Mouse (Mus musculus): ENCODE results near the gene Aptx. TPM values are rescaled to one million over a fixed set of nuclear protein-coding genes. Genes with fewer than 3 reads are reported as not detected.
A peak's percentile ranks its signal among the peaks of the same experiment; 100 is the strongest.

The Aptx gene
- polyA plus RNA-seq, 1 experiment from 2014 or later = 42.1 TPM

DNA sequence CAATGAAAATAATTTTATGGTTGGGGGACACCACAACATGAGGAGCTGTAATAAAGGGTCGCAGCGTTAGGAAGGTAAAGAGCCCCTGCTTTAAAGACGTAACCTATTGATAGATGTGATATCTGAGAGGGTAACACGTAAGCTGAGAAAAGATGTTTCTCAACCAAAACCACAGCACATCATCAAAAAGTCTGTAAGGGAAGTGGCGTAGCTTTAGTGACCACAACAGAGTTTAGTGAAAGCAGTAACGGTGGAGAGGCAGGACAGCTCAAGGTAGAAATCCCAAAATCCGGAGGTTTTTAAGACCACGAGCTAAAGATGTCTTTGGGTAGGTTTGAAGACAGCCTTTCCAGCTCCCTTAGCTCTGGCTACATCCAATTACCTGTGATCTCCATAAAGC is 17.9 kb upstream of the Aptx start:
- no peaks in the 10 kb centered on the region for H3K9me3 ChIP-seq (ENCODE audit: control insufficient read depth, low read length)
- peak overlapping the region; percentile 92 for H3K4me2 ChIP-seq (replicated peaks)
- H3K9ac ChIP-seq = peak overlapping the region; percentile 98; the same call in 1 of the 2 replicates
- H3K27ac ChIP-seq = no peak overlapping the region; the same call in 1 of the 2 replicates
- DNase-seq (ENCODE audit: low spot score) = no peak
- WGBS = 95% methylated on average over 8 of the region's 8 CpGs
- no peak overlapping the region for H3K4me3 ChIP-seq (replicated peaks; ENCODE audit: low read length)
- peaks cover 19% of the 10 kb centered on the region for H3K36me3 ChIP-seq (replicated peaks; ENCODE audit: control insufficient read depth, insufficient read depth)
- peaks cover 36% of the 10 kb centered on the region for H3K4me1 ChIP-seq (replicated peaks; ENCODE audit: control insufficient read depth, insufficient read depth, low read length)
- no peak for ATAC-seq (ENCODE audit: low FRiP score)
- H3K27me3 ChIP-seq (ENCODE audit: control insufficient read depth, insufficient read depth, low read length) = no peaks in the 10 kb centered on the region

DNA sequence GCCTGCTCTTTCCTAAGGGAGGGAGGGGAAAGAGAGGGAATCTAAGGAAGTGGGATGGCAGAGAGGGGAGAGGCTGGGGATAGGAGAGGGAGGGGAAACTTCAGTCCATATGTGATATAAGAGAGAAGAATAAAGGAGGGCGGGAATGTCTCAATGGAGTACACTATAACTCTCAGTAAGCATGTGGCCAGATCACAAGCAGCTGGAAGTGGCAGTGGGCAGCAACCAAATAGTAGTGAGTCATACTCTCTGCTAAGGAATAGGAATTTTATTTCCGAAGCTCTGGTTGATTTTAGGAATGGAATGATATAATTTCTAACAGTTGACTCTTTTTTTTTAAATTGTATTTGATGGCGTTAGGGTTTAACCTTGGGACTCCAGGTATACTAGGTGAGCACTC is 14.1 kb upstream of the Aptx start:
- H3K36me3 ChIP-seq (replicated peaks; ENCODE audit: control insufficient read depth, insufficient read depth) = no peaks in the 10 kb centered on the region
- no peak overlapping the region for H3K4me3 ChIP-seq (replicated peaks; ENCODE audit: low read length)
- no peak overlapping the region for H3K9ac ChIP-seq
- no peak for DNase-seq (ENCODE audit: low spot score)
- H3K4me1 ChIP-seq (replicated peaks; ENCODE audit: control insufficient read depth, insufficient read depth, low read length) = peaks cover 11% of the 10 kb centered on the region
- no peaks in the 10 kb centered on the region for H3K27me3 ChIP-seq (ENCODE audit: control insufficient read depth, insufficient read depth, low read length)
- WGBS = 96% methylated on average over 3 of the region's 3 CpGs
- H3K27ac ChIP-seq = no peak overlapping the region
- no peak for ATAC-seq (ENCODE audit: low FRiP score)
- H3K9me3 ChIP-seq (ENCODE audit: control insufficient read depth, low read length) = no peaks in the 10 kb centered on the region
- no peak overlapping the region for H3K4me2 ChIP-seq (replicated peaks)

DNA sequence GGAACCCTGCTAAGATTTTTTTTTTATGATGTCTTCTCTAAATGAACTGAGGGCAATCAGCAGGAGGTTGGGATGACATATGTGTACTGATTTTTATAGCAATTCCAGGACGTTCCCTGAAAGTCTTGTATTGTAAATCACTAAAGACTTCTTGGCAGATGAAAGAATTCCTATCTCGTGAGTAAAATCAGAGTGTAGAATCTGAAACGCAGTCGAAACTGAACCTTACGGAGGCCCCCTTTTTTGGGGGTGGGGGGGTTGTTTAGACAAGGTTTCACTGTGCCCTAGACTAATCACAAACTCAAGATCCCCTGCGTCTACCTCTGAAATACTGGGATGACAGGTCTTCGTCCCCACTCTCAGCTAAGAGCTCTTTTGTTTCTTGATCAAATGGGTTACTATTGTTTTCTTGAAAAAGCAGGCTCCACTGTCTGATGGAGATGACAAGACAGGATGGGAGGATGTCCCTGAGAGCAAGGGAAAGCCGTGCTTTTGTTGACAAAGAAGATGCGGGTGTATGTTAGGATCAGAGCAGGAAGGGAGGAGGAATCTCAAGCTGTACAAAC is 799 bp upstream of the Aptx start:
- Histone ChIP-seq H3K27me3 (ENCODE audit: control insufficient read depth, insufficient read depth, low read length) (no peaks in the 10 kb centered on the region), H3K9me3 (ENCODE audit: control insufficient read depth, low read length) (no peaks in the 10 kb centered on the region), H3K27ac (peak overlapping the region; percentile 94), H3K4me3 (replicated peaks; ENCODE audit: low read length) (peak overlapping the region; percentile 48), H3K36me3 (replicated peaks; ENCODE audit: control insufficient read depth, insufficient read depth) (no peaks in the 10 kb centered on the region), H3K9ac (peak overlapping the region; percentile 66), H3K4me2 (replicated peaks) (peak overlapping the region; percentile 88), H3K4me1 (replicated peaks; ENCODE audit: control insufficient read depth, insufficient read depth, low read length) (peaks cover 24% of the 10 kb centered on the region)
- no peak for ATAC-seq (ENCODE audit: low FRiP score)
- DNase-seq (ENCODE audit: low spot score) = peak; percentile 40
- 23% methylated on average over 9 of the region's 9 CpGs for WGBS

GRCm38 (mm10) chr4:40701796-40702195 is 1.2 kb downstream of the Aptx start:
- Histone ChIP-seq H3K27me3 (ENCODE audit: control insufficient read depth, insufficient read depth, low read length) (no peaks in the 10 kb centered on the region), H3K4me1 (replicated peaks; ENCODE audit: control insufficient read depth, insufficient read depth, low read length) (peaks cover 24% of the 10 kb centered on the region), H3K4me2 (replicated peaks) (peak overlapping the region; percentile 88), H3K27ac (no peak overlapping the region), H3K9ac (peak overlapping the region; percentile 66), H3K9me3 (ENCODE audit: control insufficient read depth, low read length) (no peaks in the 10 kb centered on the region), H3K4me3 (replicated peaks; ENCODE audit: low read length) (peak overlapping the region; percentile 48), H3K36me3 (replicated peaks; ENCODE audit: control insufficient read depth, insufficient read depth) (0 out of 2 replicates have a peak, but pooled peaks cover under 1% of the 10 kb centered on the region)
- ATAC-seq (ENCODE audit: low FRiP score) = no peak
- no peak for DNase-seq (ENCODE audit: low spot score)
- 88% methylated on average over 3 of the region's 3 CpGs for WGBS

DNA sequence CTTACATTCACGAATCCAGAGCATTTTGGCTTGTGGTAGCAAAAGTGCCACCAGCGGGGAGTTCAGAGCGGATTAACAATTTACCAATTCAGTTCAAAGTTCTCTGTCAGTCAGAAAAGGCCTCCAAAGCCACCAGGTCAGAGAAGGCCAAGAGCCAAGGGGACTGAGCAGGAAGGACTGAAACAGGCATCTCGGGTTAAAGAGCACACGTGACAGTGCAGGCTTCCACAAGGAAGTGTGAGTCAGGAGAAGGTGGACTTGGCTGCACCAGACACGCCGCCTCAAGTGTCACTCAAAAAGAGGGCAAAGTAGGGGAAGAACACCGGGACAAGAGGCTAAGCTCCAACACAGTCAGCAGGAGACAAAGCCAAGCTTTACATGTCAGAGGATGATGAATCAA is 2.8 kb downstream of the Aptx start:
- WGBS = 86% methylated on average over 8 of the region's 8 CpGs
- H3K4me1 ChIP-seq (replicated peaks; ENCODE audit: control insufficient read depth, insufficient read depth, low read length) = peaks cover 24% of the 10 kb centered on the region
- H3K4me2 ChIP-seq (replicated peaks) = no peak overlapping the region

DNA sequence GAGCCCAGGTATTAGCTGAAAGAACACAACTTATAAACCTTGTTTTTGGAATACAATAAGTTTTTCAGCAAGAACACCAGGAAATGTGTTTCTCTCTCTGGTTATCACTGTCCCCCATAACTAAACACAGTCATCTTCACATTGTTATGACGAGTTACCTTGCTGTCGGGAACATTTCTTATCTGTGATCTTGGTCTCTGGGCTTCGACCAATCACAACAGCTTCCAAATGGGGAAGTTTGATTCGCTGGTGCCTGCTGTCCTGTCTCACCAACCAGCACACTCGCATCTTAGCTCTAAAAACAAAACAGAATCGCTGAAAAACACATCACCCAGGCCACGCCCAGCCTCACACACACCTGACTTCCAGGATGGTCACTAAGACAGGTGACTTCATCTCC is 5.9 kb downstream of the Aptx start:
- H3K27ac ChIP-seq = no peak overlapping the region
- 88% methylated on average over 7 of the region's 7 CpGs for WGBS
- H3K9me3 ChIP-seq (ENCODE audit: control insufficient read depth, low read length) = no peaks in the 10 kb centered on the region
- H3K27me3 ChIP-seq (ENCODE audit: control insufficient read depth, insufficient read depth, low read length) = no peaks in the 10 kb centered on the region
- no peak overlapping the region for H3K4me2 ChIP-seq (replicated peaks)
- ATAC-seq (ENCODE audit: low FRiP score) = no peak
- no peak overlapping the region for H3K9ac ChIP-seq
- H3K4me1 ChIP-seq (replicated peaks; ENCODE audit: control insufficient read depth, insufficient read depth, low read length) = peaks cover 13% of the 10 kb centered on the region
- DNase-seq (ENCODE audit: low spot score) = no peak
- no peak overlapping the region for H3K4me3 ChIP-seq (replicated peaks; ENCODE audit: low read length)
- peaks cover 45% of the 10 kb centered on the region for H3K36me3 ChIP-seq (replicated peaks; ENCODE audit: control insufficient read depth, insufficient read depth)

More for the DNA sequence above, 2.8 kb downstream of the Aptx start:
- Histone ChIP-seq H3K27me3 (ENCODE audit: control insufficient read depth, insufficient read depth, low read length) (no peaks in the 10 kb centered on the region), H3K4me3 (replicated peaks; ENCODE audit: low read length) (no peak overlapping the region), H3K27ac (no peak overlapping the region), H3K9me3 (ENCODE audit: control insufficient read depth, low read length) (no peaks in the 10 kb centered on the region), H3K9ac (no peak overlapping the region), H3K36me3 (replicated peaks; ENCODE audit: control insufficient read depth, insufficient read depth) (peaks cover 15% of the 10 kb centered on the region)
- DNase-seq (ENCODE audit: low spot score) = no peak
- no peak for ATAC-seq (ENCODE audit: low FRiP score)

DNA sequence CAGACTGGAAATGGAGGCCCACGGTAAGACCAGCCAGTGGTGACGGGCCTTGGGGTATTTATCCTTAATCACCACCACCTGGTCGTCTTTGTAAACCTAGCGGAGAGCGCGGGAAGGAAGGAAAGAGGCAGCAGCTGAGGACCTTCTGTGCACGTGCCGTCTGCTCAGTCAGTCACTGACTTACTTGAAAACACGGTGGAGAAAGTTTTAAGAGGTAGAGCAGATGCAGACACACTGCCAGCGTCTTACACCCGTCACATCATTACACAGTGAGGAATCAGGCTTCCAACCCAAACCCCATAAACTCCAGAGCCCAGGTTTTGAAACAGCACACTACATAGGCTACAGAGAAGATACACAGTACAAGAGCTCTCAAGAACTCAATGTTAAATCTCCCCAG is 11.9 kb downstream of the Aptx start:
- no peak overlapping the region for H3K4me2 ChIP-seq (replicated peaks)
- H3K4me3 ChIP-seq (replicated peaks; ENCODE audit: low read length) = no peak overlapping the region
- no peaks in the 10 kb centered on the region for H3K9me3 ChIP-seq (ENCODE audit: control insufficient read depth, low read length)
- no peaks in the 10 kb centered on the region for H3K4me1 ChIP-seq (replicated peaks; ENCODE audit: control insufficient read depth, insufficient read depth, low read length)
- H3K27ac ChIP-seq = no peak overlapping the region
- no peak overlapping the region for H3K9ac ChIP-seq
- DNase-seq (ENCODE audit: low spot score) (no peak), ATAC-seq (ENCODE audit: low FRiP score) (no peak)
- peaks cover 85% of the 10 kb centered on the region for H3K36me3 ChIP-seq (replicated peaks; ENCODE audit: control insufficient read depth, insufficient read depth)
- no peaks in the 10 kb centered on the region for H3K27me3 ChIP-seq (ENCODE audit: control insufficient read depth, insufficient read depth, low read length)
- whole genome bisulfite sequencing = 90% methylated on average over 11 of the region's 11 CpGs

GRCm38 (mm10) chr4:40683306-40683705 is 19.7 kb downstream of the Aptx start:
- no peaks in the 10 kb centered on the region for H3K27me3 ChIP-seq (ENCODE audit: control insufficient read depth, insufficient read depth, low read length)
- no peak overlapping the region for H3K9ac ChIP-seq
- H3K27ac ChIP-seq = no peak overlapping the region
- H3K4me1 ChIP-seq (replicated peaks; ENCODE audit: control insufficient read depth, insufficient read depth, low read length) = no peaks in the 10 kb centered on the region
- H3K4me3 ChIP-seq (replicated peaks; ENCODE audit: low read length) = no peak overlapping the region
- ATAC-seq (ENCODE audit: low FRiP score) = no peak
- no peaks in the 10 kb centered on the region for H3K9me3 ChIP-seq (ENCODE audit: control insufficient read depth, low read length)
- no peak overlapping the region for H3K4me2 ChIP-seq (replicated peaks)
- no peak for DNase-seq (ENCODE audit: low spot score)
- WGBS = 94% methylated on average over 2 of the region's 2 CpGs
- H3K36me3 ChIP-seq (replicated peaks; ENCODE audit: control insufficient read depth, insufficient read depth) = peaks cover 30% of the 10 kb centered on the region

- Histone ChIP-seq H3K4me2 (replicated peaks) (no peak overlapping the region), H3K4me3 (replicated peaks; ENCODE audit: low read length) (no peak overlapping the region), H3K27ac (no peak overlapping the region), H3K4me1 (replicated peaks; ENCODE audit: control insufficient read depth, insufficient read depth, low read length) (no peaks in the 10 kb centered on the region), H3K9ac (no peak overlapping the region), H3K36me3 (replicated peaks; ENCODE audit: control insufficient read depth, insufficient read depth) (peaks cover 22% of the 10 kb centered on the region), H3K27me3 (ENCODE audit: control insufficient read depth, insufficient read depth, low read length) (no peaks in the 10 kb centered on the region), H3K9me3 (ENCODE audit: control insufficient read depth, low read length) (no peaks in the 10 kb centered on the region)
- ATAC-seq (ENCODE audit: low FRiP score) = 0 out of 2 replicates have a peak, but pooled peaks have one; percentile 1
- DNase-seq (ENCODE audit: low spot score) = no peak
- WGBS = 93% methylated on average over 5 of the region's 5 CpGs
Observed at GRCm38 (mm10) chr4:40682359-40682758, 20.6 kb downstream of the Aptx start.

DNA sequence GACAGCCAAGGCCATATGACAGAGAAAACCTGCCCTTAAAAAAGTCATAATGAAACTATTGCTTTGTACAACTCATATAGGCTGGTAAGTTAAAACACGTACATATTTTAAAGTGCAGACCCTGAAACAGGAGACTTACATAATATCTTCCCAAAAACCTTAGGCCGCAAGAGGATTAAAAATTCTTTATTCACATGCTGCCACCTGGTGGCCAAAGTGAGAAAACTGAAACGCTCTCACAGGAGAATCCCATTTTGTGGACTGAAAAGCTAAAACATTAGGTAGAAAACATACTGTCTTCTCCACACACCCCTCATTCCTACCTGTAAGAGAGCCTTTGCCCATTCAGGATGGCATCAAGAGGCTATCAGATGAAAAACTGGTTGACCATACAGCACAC is 21.1 kb downstream of the Aptx start:
- H3K27ac ChIP-seq = no peak overlapping the region
- peaks cover 18% of the 10 kb centered on the region for H3K36me3 ChIP-seq (replicated peaks; ENCODE audit: control insufficient read depth, insufficient read depth)
- 28% methylated on average over 3 of the region's 3 CpGs for WGBS
- ATAC-seq (ENCODE audit: low FRiP score) = 0 out of 2 replicates have a peak, but pooled peaks have one; percentile 12
- no peak overlapping the region for H3K9ac ChIP-seq
- H3K4me3 ChIP-seq (replicated peaks; ENCODE audit: low read length) = no peak overlapping the region
- H3K9me3 ChIP-seq (ENCODE audit: control insufficient read depth, low read length) = no peaks in the 10 kb centered on the region
- H3K4me1 ChIP-seq (replicated peaks; ENCODE audit: control insufficient read depth, insufficient read depth, low read length) = no peaks in the 10 kb centered on the region
- no peak overlapping the region for H3K4me2 ChIP-seq (replicated peaks)
- DNase-seq (ENCODE audit: low spot score) = peak; percentile 88
- no peaks in the 10 kb centered on the region for H3K27me3 ChIP-seq (ENCODE audit: control insufficient read depth, insufficient read depth, low read length)

All from hindbrain, embryonic 14.5 days (tissue).